Mouse (Mus musculus) stomach, embryonic 14.5 days (tissue): ENCODE measurements around the gene Rab6a. TPM values are rescaled to one million over a fixed set of nuclear protein-coding genes. Genes with fewer than 3 reads are reported as not detected.

ENCODE experiments used
- ATAC-seq: fragments of 200-750 bp; cut with Nextera tagmentation; 2 replicates; pipeline ENCODE4 v1.8.0; 2017; ENCODE audit warnings: low read depth, moderate TSS enrichment; ENCODE audit not compliant: insufficient number of reproducible peaks, insufficient read depth, low FRiP score
- H3K27ac ChIP-seq: fragments of 300-500 bp; sonication (generic); 2 replicates; pipeline ENCODE4 v1.5.1; 2014; ENCODE audit warnings: mild to moderate bottlenecking, low read length, moderate library complexity, mixed read lengths
- H3K27me3 ChIP-seq: fragments of 300-500 bp; sonication (generic); 2 replicates; pipeline ENCODE4 v1.6.1; 2014; ENCODE audit warnings: low read length, control low read depth, mixed read lengths; ENCODE audit not compliant: control insufficient read depth, insufficient read depth
- H3K36me3 ChIP-seq: fragments of 300-500 bp; sonication (generic); 2 replicates; pipeline ENCODE4 v1.6.1; 2014; ENCODE audit warnings: mild to moderate bottlenecking, control low read depth, low read length, moderate library complexity, mixed read lengths; ENCODE audit not compliant: control insufficient read depth, insufficient read depth
- H3K4me1 ChIP-seq: fragments of 300-500 bp; sonication (generic); 2 replicates; pipeline ENCODE4 v1.6.1; 2014; ENCODE audit warnings: low read length, control low read depth, mixed read lengths; ENCODE audit not compliant: control insufficient read depth, insufficient read depth
- H3K4me2 ChIP-seq: fragments of 300-500 bp; sonication (generic); replicated peaks from 2 replicates; pipeline ENCODE4 v1.6.1; 2014; ENCODE audit warnings: low read depth, low read length, control low read depth
- H3K4me3 ChIP-seq: fragments of 300-500 bp; sonication (generic); 2 replicates; pipeline ENCODE4 v1.5.1; 2014; ENCODE audit warnings: low read depth, low read length, control low read depth
- H3K9ac ChIP-seq: fragments of 300-500 bp; sonication (generic); replicated peaks from 2 replicates; pipeline ENCODE4 v1.6.1; 2014; ENCODE audit warnings: low read depth, mild to moderate bottlenecking, control low read depth, low read length, moderate library complexity, mixed read lengths
- H3K9me3 ChIP-seq: fragments of 300-500 bp; sonication (generic); 2 replicates; pipeline ENCODE4 v1.6.1; 2016; ENCODE audit warnings: low read depth, low read length, control low read depth; ENCODE audit not compliant: control insufficient read depth
- WGBS: fragments of 180-500 bp; shearing (Covaris S2); extraction: QIAGEN DNeasy Blood & Tissue Kit; methylation state at CpG from one replicate; pipeline ENCODE4 v1.1.7; 2014; 5-methylcytosine and 5-hydroxymethylcytosine counted together
- polyA plus RNA-seq: library from polyadenylated mRNA; unstranded; fragments of >200 nt; fragmentation: Nextera tagmentation; extraction: Ambion mirVana; gene quantifications from 2 replicates; pipeline ENCODE4 v1.2.1, GENCODE M21; 2014

Gene Rab6a
- polyA plus RNA-seq, 1 experiment from 2014 or later = 109 TPM

- Histone ChIP-seq H3K9me3 (no peaks in the 10 kb centered on the region), H3K9ac (peak within 1 kb of the TSS; percentile 99), H3K36me3 (no peaks in the 10 kb centered on the region), H3K4me3 (peak within 1 kb of the TSS; percentile 98), H3K27ac (peak within 1 kb of the TSS; percentile 99), H3K4me1 (peaks cover 5% of the 10 kb centered on the region), H3K27me3 (no peaks in the 10 kb centered on the region), H3K4me2 (peak within 1 kb of the TSS; percentile 86)
- ATAC-seq = peak; percentile 29
- WGBS = under 1% methylated on average over 35 of the region's 43 CpGs
Measured at GRCm38 (mm10) chr7:100608130-100608741, 1.0 kb downstream of the Rab6a start, which contains the start of gene Mrpl48. Mrpl48 (minus strand) TSS chr7:100608301.

GRCm38 (mm10) chr7:100608910-100609309 lies 1.7 kb downstream of the Rab6a start:
- H3K4me2 ChIP-seq = peak overlapping the region; percentile 86
- ATAC-seq = no peak
- H3K4me1 ChIP-seq = peaks cover 5% of the 10 kb centered on the region
- whole genome bisulfite sequencing = 11% methylated on average over 4 of the region's 4 CpGs
- peak overlapping the region; percentile 98 for H3K4me3 ChIP-seq
- no peaks in the 10 kb centered on the region for H3K27me3 ChIP-seq
- no peaks in the 10 kb centered on the region for H3K36me3 ChIP-seq
- H3K9me3 ChIP-seq = no peaks in the 10 kb centered on the region
- peak overlapping the region; percentile 99 for H3K9ac ChIP-seq
- H3K27ac ChIP-seq = no peak overlapping the region; the same call in 1 of the 2 replicates

- no peaks in the 10 kb centered on the region for H3K4me1 ChIP-seq
- 90% methylated on average over 4 of the region's 4 CpGs for WGBS
- H3K27ac ChIP-seq = no peak overlapping the region
- no peaks in the 10 kb centered on the region for H3K27me3 ChIP-seq
- H3K4me2 ChIP-seq = no peak overlapping the region
- H3K9ac ChIP-seq = no peak overlapping the region
- no peaks in the 10 kb centered on the region for H3K9me3 ChIP-seq
- H3K36me3 ChIP-seq = no peaks in the 10 kb centered on the region
- ATAC-seq = no peak
- H3K4me3 ChIP-seq = no peak overlapping the region
Measured at GRCm38 (mm10) chr7:100616121-100616857, 9.1 kb downstream of the Rab6a start.

- no peak overlapping the region for H3K4me2 ChIP-seq
- 70% methylated on average over 2 of the region's 2 CpGs for WGBS
- H3K36me3 ChIP-seq = no peaks in the 10 kb centered on the region
- no peak for ATAC-seq
- no peaks in the 10 kb centered on the region for H3K4me1 ChIP-seq
- no peak overlapping the region for H3K9ac ChIP-seq
- H3K4me3 ChIP-seq = no peak overlapping the region
- no peaks in the 10 kb centered on the region for H3K9me3 ChIP-seq
- no peak overlapping the region for H3K27ac ChIP-seq
- no peaks in the 10 kb centered on the region for H3K27me3 ChIP-seq
Measured at GRCm38 (mm10) chr7:100622277-100622676, 15.1 kb downstream of the Rab6a start.

- Histone ChIP-seq H3K27me3 (no peaks in the 10 kb centered on the region), H3K36me3 (peaks cover under 1% of the 10 kb centered on the region; the same call in 1 of the 2 replicates), H3K27ac (no peak overlapping the region), H3K4me1 (no peaks in the 10 kb centered on the region), H3K4me2 (no peak overlapping the region), H3K9me3 (no peaks in the 10 kb centered on the region), H3K4me3 (no peak overlapping the region), H3K9ac (no peak overlapping the region)
- 81% methylated on average over 3 of the region's 3 CpGs for WGBS
- ATAC-seq = no peak
Measured at GRCm38 (mm10) chr7:100624538-100624937, 17.3 kb downstream of the Rab6a start.

GRCm38 (mm10) chr7:100637657-100638056 lies 30.4 kb downstream of the Rab6a start:
- no peak overlapping the region for H3K9ac ChIP-seq
- WGBS = 10% methylated on average over 1 of the region's 1 CpGs

GRCm38 (mm10) chr7:100642413-100642812 lies 35.2 kb downstream of the Rab6a start:
- Histone ChIP-seq H3K9me3 (no peaks in the 10 kb centered on the region), H3K4me2 (no peak overlapping the region), H3K27me3 (no peaks in the 10 kb centered on the region), H3K9ac (no peak overlapping the region), H3K27ac (no peak overlapping the region), H3K36me3 (peaks cover 8% of the 10 kb centered on the region; the same call in 1 of the 2 replicates), H3K4me3 (no peak overlapping the region), H3K4me1 (no peaks in the 10 kb centered on the region)
- WGBS = 81% methylated on average over 4 of the region's 4 CpGs
- no peak for ATAC-seq

More at GRCm38 (mm10) chr7:100637657-100638056, 30.4 kb downstream of the Rab6a start:
- Histone ChIP-seq H3K36me3 (peaks cover 28% of the 10 kb centered on the region), H3K27ac (no peak overlapping the region), H3K4me1 (no peaks in the 10 kb centered on the region), H3K9me3 (no peaks in the 10 kb centered on the region), H3K4me2 (no peak overlapping the region), H3K4me3 (no peak overlapping the region), H3K27me3 (no peaks in the 10 kb centered on the region)
- ATAC-seq = no peak

- ATAC-seq = no peak
- Histone ChIP-seq H3K27me3 (no peaks in the 10 kb centered on the region), H3K27ac (no peak overlapping the region), H3K36me3 (peaks cover 14% of the 10 kb centered on the region; the same call in 1 of the 2 replicates), H3K4me1 (no peaks in the 10 kb centered on the region), H3K9me3 (no peaks in the 10 kb centered on the region), H3K9ac (no peak overlapping the region), H3K4me2 (no peak overlapping the region), H3K4me3 (no peak overlapping the region)
- WGBS = 36% methylated on average over 3 of the region's 3 CpGs
Measured at GRCm38 (mm10) chr7:100645147-100645546, 37.9 kb downstream of the Rab6a start.
